Mouse (Mus musculus) CH12.LX (cell line): Measurements from ENCODE around the gene Rnf144b.

ENCODE experiments used
- EP300 ChIP-seq: IDR thresholded peaks from 2 replicates; pipeline ENCODE4 v1.6.1; 2011; ENCODE audit warnings: low read length, improper control_type of control experiment
- KAT2A ChIP-seq: IDR thresholded peaks from 2 replicates; pipeline ENCODE4 v1.6.1; 2012; ENCODE audit warnings: low read length, improper control_type of control experiment, inconsistent platforms; ENCODE audit not compliant: insufficient replicate concordance

GRCm38 (mm10) chr13:47112056-47112455, 10.4 kb upstream of the Rnf144b start:
- TF ChIP-seq KAT2A: no peak
- no peak for TF ChIP-seq EP300
